Mouse (Mus musculus): Measurements from ENCODE around the gene Zfp57.

DNA sequence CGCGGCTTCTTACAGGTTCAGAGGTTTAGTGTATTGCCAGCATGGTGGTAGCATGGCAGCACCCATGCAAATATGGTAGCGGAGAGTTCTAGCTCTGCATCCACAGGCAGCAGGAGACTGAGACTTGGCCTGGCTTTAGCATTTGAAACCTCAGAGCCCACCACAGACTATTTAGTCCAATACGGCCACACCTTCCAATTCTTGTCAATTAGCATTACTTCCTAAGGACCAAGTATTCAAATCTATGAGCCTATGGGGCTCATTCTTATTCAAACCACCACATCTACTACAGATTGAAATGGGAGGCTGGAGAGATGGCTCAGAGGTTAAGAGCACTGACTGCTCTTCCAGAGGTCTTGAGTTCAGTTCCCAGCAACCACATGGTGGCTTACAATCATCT, 26.5 kb downstream of the Zfp57 start:
- TF ChIP-seq POLR2A (IDR thresholded peaks at IDR 0.05; ENCODE audit: insufficient read depth, low read depth, low read length) = no peak
- TF ChIP-seq CTCF (IDR thresholded peaks at IDR 0.05; ENCODE audit: insufficient read depth, low read depth, low read length) = no peak
